Mouse (Mus musculus) kidney, embryonic 15.5 days (tissue): Measurements from ENCODE around the gene Olfr525. TPM values are rescaled to one million over a fixed set of nuclear protein-coding genes. Genes with fewer than 3 reads are reported as not detected.

Experiments
- polyA plus RNA-seq: library from polyadenylated mRNA; unstranded; fragments of >200 nt; fragmentation: Nextera tagmentation; extraction: Ambion mirVana; gene quantifications from 2 replicates; pipeline ENCODE4 v1.2.1, GENCODE M21; 2015

The Olfr525 gene
- polyA plus RNA-seq, 1 experiment from 2014 or later: not detected

Other genes with a start within 250 kb of the Olfr525 start
- gene Caly, start 238.3 kb upstream of the Olfr525 start, polyA plus RNA-seq: 1.4 and 2.1 TPM in 2 replicates
- gene Prap1, start 227.5 kb upstream of the Olfr525 start, polyA plus RNA-seq: 0.28 TPM in 1 of 2 replicates, not detected in the other
- gene Fuom, start 218.4 kb upstream of the Olfr525 start, polyA plus RNA-seq: 34.7 and 35.8 TPM in 2 replicates
- 18.0 and 23.3 TPM in 2 replicates for gene Paox, start 205.1 kb upstream of the Olfr525 start, polyA plus RNA-seq
- gene Echs1, start 204.4 kb upstream of the Olfr525 start, polyA plus RNA-seq: 166 and 171 TPM in 2 replicates
- gene Mtg1, start 183.3 kb upstream of the Olfr525 start, polyA plus RNA-seq: 26.3 and 28.1 TPM in 2 replicates
- gene Sprn, start 166.0 kb upstream of the Olfr525 start, polyA plus RNA-seq: 0.48 and 0.55 TPM in 2 replicates
- not detected in 2 replicates for gene Olfr522, start 156.1 kb upstream of the Olfr525 start, polyA plus RNA-seq
- gene Olfr523, start 147.6 kb upstream of the Olfr525 start, polyA plus RNA-seq: not detected in 2 replicates
- gene Olfr524, start 114.9 kb upstream of the Olfr525 start, polyA plus RNA-seq: not detected in 2 replicates
- not detected in 2 replicates for gene Cd163l1, start 102.6 kb upstream of the Olfr525 start, polyA plus RNA-seq
- gene 5830411N06Rik, start 73.6 kb upstream of the Olfr525 start, polyA plus RNA-seq: not detected in 2 replicates
- not detected in 2 replicates for gene Olfr527, start 13.2 kb downstream of the Olfr525 start, polyA plus RNA-seq
- not detected in 2 replicates for gene Olfr60, start 40.8 kb downstream of the Olfr525 start, polyA plus RNA-seq
- not detected in 2 replicates for gene Olfr530, start 55.5 kb downstream of the Olfr525 start, polyA plus RNA-seq
- not detected in 2 replicates for gene Olfr531, start 82.1 kb downstream of the Olfr525 start, polyA plus RNA-seq
- not detected in 2 replicates for gene Olfr532, start 100.8 kb downstream of the Olfr525 start, polyA plus RNA-seq
- not detected in 2 replicates for gene Olfr533, start 142.5 kb downstream of the Olfr525 start, polyA plus RNA-seq
- not detected in 2 replicates for gene Olfr535, start 163.4 kb downstream of the Olfr525 start, polyA plus RNA-seq
- gene Olfr536, start 186.5 kb downstream of the Olfr525 start, polyA plus RNA-seq: not detected in 2 replicates
- not detected in 2 replicates for gene Olfr538, start 247.0 kb downstream of the Olfr525 start, polyA plus RNA-seq